Mouse (Mus musculus) hindbrain, embryonic 16.5 days (tissue): ENCODE measurements at regions not wholly inside any gene's neighbourhood (a gene's known extent, or its start where the extent isn't known, plus 50 kb on each side); places are given as distances from the start of the nearest gene placed in this dataset.

Source experiments
- ATAC-seq: fragments of 200-750 bp; cut with Nextera tagmentation; 2 replicates; pipeline ENCODE4 v1.8.0; 2017; ENCODE audit warnings: moderate TSS enrichment, moderate library complexity
- H3K27ac ChIP-seq: fragments of 300-500 bp; sonication (generic); 2 replicates; pipeline ENCODE4 v1.5.1; 2014; ENCODE audit warnings: low read depth, mild to moderate bottlenecking, control low read depth, low read length, moderate library complexity
- H3K27me3 ChIP-seq: fragments of 300-500 bp; sonication (generic); replicated peaks from 2 replicates; pipeline ENCODE4 v1.6.1; 2014; ENCODE audit warnings: low read length; ENCODE audit not compliant: control insufficient read depth, insufficient read depth
- H3K36me3 ChIP-seq: fragments of 300-500 bp; sonication (generic); 2 replicates; pipeline ENCODE4 v1.6.1; 2014; ENCODE audit warnings: mild to moderate bottlenecking, low read length, moderate library complexity, mixed read lengths; ENCODE audit not compliant: control insufficient read depth, insufficient read depth
- H3K4me1 ChIP-seq: fragments of 300-500 bp; sonication (generic); 2 replicates; pipeline ENCODE4 v1.6.1; 2014; ENCODE audit warnings: low read depth, low read length; ENCODE audit not compliant: control insufficient read depth, insufficient read depth
- H3K4me2 ChIP-seq: fragments of 300-500 bp; sonication (generic); 2 replicates; pipeline ENCODE4 v1.6.1; 2014; ENCODE audit warnings: mild to moderate bottlenecking, low read length, control low read depth, moderate library complexity
- H3K4me3 ChIP-seq: fragments of 300-500 bp; sonication (generic); 2 replicates; pipeline ENCODE4 v1.5.1; 2014; ENCODE audit warnings: mild to moderate bottlenecking, low read length, control low read depth, moderate library complexity
- H3K9ac ChIP-seq: fragments of 300-500 bp; sonication (generic); 2 replicates; pipeline ENCODE4 v1.6.1; 2014; ENCODE audit warnings: low read depth, mild to moderate bottlenecking, control low read depth, low read length, moderate library complexity
- H3K9me3 ChIP-seq: fragments of 300-500 bp; sonication (generic); 2 replicates; pipeline ENCODE4 v1.6.1; 2014; ENCODE audit warnings: mild to moderate bottlenecking, low read length, moderate library complexity; ENCODE audit not compliant: control insufficient read depth
- WGBS: fragments of 180-500 bp; shearing (Covaris S2); extraction: QIAGEN DNeasy Blood & Tissue Kit; methylation state at CpG from one replicate; pipeline ENCODE4 v1.1.7; 2014; 5-methylcytosine and 5-hydroxymethylcytosine counted together

DNA sequence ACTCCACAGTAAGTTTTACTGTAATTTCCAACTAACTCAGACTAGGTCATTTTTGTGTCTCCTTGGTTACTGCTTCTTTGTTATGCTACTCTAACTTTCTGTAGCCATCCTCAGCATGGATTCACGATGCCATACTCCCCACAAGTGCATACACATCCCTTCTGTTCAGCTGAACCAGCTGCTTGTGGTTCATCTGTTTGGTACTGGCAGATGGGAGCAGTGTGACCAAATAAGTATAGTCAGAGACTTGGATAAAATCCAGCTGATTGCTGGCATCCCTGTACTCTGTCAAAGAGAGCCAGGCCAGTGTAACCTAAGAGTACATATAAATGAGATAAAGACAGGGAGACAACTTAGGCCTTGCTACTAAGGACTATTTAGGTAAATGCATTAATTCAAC, 283.7 kb upstream of the Dmac1 start:
- Histone ChIP-seq H3K27me3 (no peaks in the 10 kb centered on the region), H3K4me1 (no peaks in the 10 kb centered on the region), H3K4me3 (no peak overlapping the region), H3K9ac (no peak overlapping the region), H3K9me3 (no peaks in the 10 kb centered on the region), H3K36me3 (no peaks in the 10 kb centered on the region), H3K4me2 (no peak overlapping the region), H3K27ac (no peak overlapping the region)
- peak; percentile 92 for ATAC-seq
- 12% methylated on average over 1 of the region's 1 CpGs for WGBS

DNA sequence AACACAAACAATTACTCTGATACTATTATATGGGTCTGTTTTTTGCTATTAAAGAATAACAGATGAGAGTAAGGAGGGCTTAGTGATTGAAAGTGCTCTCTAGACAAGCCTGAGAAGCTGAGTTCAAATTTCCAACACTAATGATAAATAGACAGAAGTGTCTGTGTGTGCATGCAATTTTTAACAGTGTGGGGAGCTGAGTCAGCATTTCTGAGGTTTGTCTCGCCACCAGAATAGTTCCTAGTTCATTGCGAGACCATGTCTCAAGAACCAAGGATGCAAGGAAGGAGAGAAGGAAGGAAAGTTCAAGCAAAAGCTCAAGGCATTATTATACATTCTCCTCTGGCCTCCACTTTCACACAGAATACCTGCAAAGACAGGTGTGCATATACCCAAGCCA, 259.7 kb upstream of the Dmac1 start:
- H3K4me1 ChIP-seq = no peaks in the 10 kb centered on the region
- 90% methylated on average over 2 of the region's 2 CpGs for WGBS
- H3K27ac ChIP-seq = no peak overlapping the region
- H3K36me3 ChIP-seq = no peaks in the 10 kb centered on the region
- no peak overlapping the region for H3K4me2 ChIP-seq
- ATAC-seq = no peak
- H3K9ac ChIP-seq = no peak overlapping the region
- H3K27me3 ChIP-seq = no peaks in the 10 kb centered on the region
- no peaks in the 10 kb centered on the region for H3K9me3 ChIP-seq
- no peak overlapping the region for H3K4me3 ChIP-seq

DNA sequence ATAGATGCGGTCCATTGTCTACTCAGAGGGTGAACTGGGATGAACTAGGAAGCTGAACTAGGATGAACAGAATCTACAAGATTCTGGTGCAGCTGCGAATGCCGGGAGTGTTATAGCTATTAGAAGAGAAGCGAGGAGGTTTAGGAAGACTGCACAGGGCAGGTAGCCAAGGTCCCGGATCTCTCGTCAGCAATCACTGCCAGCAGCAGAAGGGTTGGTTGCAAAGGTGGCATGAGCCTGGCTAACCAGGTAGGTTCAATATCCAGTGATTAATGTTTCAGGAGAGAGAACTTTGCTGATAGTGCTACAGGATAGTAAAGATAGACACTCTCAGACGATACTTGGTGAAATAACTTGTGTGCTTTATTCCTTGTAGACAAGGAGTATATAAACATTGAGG, 257.0 kb upstream of the Dmac1 start:
- WGBS = 96% methylated on average over 7 of the region's 7 CpGs
- Histone ChIP-seq H3K36me3 (no peaks in the 10 kb centered on the region), H3K27ac (no peak overlapping the region), H3K4me2 (no peak overlapping the region), H3K4me1 (no peaks in the 10 kb centered on the region), H3K27me3 (no peaks in the 10 kb centered on the region), H3K4me3 (no peak overlapping the region), H3K9ac (no peak overlapping the region), H3K9me3 (no peaks in the 10 kb centered on the region)
- ATAC-seq = no peak

DNA sequence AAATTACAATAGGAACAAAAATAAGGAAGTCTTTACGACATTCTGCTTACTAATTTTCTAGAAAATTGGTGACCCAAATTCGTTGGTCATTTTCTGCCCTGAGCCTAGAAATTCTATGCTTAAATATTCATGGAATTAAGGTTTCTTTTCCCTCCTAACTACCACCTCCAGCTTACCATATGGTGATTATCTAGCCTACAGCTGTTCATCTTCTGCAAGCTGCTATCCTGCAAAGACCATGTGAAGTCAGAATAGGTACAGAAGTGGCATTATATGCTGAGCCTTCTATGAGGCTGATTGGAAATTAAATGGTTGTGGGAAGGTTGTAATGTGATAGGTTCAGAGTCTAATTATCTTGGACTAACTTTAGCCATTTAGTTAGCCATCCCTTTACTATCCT, 251.5 kb upstream of the Dmac1 start:
- Histone ChIP-seq H3K9me3 (no peaks in the 10 kb centered on the region), H3K9ac (no peak overlapping the region), H3K4me1 (no peaks in the 10 kb centered on the region), H3K36me3 (no peaks in the 10 kb centered on the region), H3K4me3 (no peak overlapping the region), H3K27ac (no peak overlapping the region), H3K27me3 (no peaks in the 10 kb centered on the region), H3K4me2 (no peak overlapping the region)
- ATAC-seq = no peak
- WGBS = 81% methylated on average over 2 of the region's 2 CpGs

DNA sequence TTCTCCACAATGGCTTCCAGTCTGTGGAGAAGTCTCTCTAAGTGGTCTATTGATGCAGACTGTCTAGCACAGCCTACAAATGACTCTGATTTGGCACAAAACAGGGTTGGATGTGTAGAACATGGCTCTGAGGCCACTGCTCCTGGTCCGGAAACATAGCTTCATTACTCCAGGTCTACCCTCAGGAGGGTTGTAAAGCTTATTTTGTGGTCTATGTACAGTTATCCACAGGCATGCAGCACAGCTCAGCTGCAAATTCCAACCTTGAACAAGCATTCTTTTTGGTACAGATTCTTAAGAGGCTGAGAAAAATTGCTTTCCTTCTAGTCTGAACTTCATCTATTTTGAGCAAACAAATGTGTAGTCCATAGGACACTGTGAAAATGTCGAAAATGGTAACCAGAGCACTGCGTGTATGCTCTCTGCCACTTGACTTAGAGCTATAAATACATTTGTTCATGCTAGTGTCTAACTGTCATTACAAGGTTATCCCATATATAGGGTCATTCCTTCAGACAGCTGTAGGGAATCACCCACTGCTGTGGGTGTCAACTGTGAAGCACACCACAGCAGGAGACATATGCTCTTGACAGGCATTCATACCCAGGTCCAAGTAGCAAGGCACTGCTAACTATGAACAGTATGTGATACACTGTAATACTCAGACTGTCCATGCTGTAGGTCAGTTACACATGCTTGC, 239.5 kb upstream of the Dmac1 start:
- H3K36me3 ChIP-seq = no peaks in the 10 kb centered on the region
- no peak overlapping the region for H3K9ac ChIP-seq
- no peak overlapping the region for H3K27ac ChIP-seq
- H3K9me3 ChIP-seq = no peaks in the 10 kb centered on the region
- H3K4me1 ChIP-seq = no peaks in the 10 kb centered on the region
- 91% methylated on average over 3 of the region's 3 CpGs for WGBS
- no peak overlapping the region for H3K4me2 ChIP-seq
- H3K27me3 ChIP-seq = no peaks in the 10 kb centered on the region
- H3K4me3 ChIP-seq = no peak overlapping the region
- no peak for ATAC-seq
